Mouse (Mus musculus) T-helper 1 cell (primary cell): Measurements from ENCODE around the gene Wdr70.
"Not testable (repeated sequence)": the region's sequence is repeated elsewhere in the genome, so short reads cannot be mapped to it uniquely, and the experiment has no call there.

Experiments
- in situ Hi-C: fragments of 300-600 bp; cut with MboI, MseI; formaldehyde crosslinking; loops from one replicate; pipeline ENCODE4 v1.15.1; 2025; ENCODE audit warnings: high pct_unique_total_duplicates

Gene Wdr70

DNA sequence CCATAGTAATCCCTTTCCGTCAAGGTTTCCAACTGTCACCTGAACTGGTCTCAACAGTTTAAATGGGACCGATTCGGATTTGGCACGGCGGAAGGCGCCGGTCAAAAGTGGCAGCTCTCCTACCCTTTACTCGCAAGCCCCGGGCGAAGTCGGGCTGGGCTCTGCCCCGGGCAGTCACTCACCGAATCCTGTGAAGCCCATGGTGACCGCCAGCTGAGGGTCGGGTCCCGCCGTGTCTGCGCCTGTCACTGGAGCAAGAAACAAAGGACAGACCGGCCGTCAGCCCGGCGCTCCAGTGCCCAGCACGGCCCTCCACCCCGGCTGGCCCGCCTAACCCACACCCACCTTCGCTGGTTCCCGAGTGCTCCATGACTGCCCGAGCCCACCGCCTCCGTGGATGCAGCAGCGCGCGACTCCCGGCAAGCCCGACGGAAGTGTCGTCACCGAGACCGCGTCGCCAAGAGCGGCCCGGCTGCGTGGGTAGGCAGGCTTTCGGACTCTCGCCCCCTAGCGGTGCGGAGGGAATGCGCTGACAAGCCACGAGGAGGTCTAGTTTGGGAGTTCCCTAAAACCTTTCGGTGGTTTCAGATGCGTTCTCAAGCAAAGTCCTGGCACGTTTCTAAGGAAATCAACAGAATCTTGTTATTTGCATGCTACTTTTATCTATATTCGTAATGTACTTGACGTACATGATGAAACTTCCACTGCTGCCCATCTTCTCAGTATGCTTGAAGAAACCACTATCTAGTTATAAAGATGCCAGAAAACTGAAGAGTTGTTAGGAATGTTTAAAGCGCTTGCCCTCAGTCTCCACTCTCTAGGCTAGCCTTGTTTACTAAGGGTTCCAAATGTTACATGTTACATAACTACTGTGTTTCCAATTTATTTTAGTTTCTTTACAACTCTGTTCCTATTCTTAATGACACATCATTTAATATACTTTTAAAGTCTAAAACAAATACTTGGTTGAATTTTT lies at the start of gene Wdr70:
Gene Wdr70 (minus strand): TSS at position 436 of the 976 bp plus-strand sequence.
- in situ Hi-C loops: no loop called here

DNA sequence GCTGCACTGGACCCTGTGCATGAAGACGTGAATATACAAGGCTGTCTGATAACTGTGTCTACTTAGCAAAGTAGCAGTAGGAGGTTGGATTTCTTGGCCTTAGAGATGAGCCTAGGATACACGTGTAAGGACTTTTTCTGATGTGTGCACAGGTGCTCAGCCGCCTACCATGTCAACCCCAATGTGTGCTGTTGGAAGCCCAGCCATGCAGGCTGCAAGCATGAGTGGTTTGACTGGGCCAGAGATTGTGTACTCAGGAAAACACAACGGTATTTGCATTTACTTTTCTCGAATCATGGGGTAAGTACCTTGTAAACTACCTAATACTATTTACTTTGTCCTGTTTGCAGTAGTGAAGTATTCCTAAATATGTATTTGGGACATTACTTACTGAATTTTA lies 36.6 kb upstream of the Wdr70 start:
- in situ Hi-C loops: no loop called here

DNA sequence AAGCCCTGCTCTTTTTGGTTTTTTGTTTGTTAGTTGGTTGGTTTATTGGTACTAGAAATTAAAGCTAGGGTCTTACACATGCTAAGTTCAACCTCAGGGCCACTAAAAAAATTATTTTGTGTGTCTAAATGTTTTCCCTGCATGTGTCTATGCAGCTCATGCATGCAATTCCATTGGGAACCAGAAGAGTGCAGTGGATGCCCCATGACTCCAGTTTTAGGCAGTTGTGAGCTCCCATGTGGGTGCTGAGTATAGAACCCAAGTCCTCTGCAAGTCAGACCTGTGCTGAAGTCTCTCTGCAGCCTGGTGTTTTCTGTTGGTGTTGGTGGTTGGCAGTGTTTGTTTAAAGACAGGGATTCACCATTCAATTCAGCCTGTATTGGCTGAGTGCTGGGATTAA lies 32.8 kb upstream of the Wdr70 start:
- in situ Hi-C loops: no loop called here

DNA sequence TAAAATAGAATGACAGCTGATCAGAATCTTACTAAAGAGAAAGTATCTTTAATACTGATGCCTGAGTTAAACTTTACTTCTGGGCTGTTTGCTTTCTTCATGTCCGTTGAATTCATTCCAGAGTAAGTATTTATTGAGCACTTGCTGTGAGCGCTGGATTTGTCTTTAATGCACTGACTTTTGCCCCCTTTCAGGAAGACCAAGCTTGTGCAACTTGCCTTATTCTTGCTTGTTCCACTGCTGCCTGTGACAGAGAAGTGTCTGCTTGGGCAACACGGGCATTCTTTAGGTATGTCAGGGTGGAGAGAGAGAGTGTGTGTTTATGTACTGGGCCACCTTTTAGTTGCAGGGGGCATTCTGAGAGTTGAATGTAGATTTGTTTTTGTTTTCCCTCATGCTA lies 32.3 kb upstream of the Wdr70 start:
- in situ Hi-C loops: no loop called here

DNA sequence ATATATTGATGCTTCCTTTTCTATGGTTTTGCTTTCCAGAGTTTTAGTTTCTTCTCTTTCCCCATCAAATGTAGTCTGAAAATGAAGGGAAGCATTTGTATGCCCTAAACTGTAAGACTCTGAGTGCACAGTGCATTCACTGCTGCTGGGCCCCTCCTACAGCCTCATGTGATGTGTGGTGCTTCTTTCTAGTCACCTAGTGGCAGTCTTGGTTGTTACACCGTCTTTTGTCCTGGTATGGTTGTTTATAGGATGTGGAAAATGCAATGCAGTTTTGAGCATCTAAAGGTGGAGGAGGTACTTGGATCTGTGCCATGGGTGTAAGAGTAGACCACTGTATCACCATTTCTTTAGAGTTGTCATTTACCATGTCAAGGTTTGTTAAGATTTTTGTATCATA lies 30.3 kb upstream of the Wdr70 start:
- in situ Hi-C loops: no loop called here

DNA sequence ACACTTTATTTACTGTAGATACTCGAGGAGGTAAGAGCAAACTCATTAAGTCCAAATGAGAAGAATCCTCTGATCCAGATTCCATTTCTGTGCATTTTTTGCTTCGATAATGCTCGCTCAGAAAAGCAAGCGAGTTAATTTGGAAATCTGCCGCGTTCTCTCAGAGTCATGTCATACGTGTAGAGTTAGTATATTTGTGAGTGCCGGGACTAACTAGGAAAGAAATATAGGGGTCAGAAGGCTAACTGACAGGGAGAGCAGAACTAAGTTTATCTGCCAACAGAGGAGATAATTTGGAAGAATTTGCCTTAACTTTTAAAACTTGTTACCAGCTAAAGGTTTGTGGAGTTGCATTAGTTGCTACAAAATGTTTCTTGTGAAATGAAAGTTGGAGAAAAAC lies 10.8 kb upstream of the Wdr70 start:
- in situ Hi-C loops: loop anchor here (5.0 kb wide), 1 partner anchor 53 kb away; no protein-coding TSS in a partner anchor

DNA sequence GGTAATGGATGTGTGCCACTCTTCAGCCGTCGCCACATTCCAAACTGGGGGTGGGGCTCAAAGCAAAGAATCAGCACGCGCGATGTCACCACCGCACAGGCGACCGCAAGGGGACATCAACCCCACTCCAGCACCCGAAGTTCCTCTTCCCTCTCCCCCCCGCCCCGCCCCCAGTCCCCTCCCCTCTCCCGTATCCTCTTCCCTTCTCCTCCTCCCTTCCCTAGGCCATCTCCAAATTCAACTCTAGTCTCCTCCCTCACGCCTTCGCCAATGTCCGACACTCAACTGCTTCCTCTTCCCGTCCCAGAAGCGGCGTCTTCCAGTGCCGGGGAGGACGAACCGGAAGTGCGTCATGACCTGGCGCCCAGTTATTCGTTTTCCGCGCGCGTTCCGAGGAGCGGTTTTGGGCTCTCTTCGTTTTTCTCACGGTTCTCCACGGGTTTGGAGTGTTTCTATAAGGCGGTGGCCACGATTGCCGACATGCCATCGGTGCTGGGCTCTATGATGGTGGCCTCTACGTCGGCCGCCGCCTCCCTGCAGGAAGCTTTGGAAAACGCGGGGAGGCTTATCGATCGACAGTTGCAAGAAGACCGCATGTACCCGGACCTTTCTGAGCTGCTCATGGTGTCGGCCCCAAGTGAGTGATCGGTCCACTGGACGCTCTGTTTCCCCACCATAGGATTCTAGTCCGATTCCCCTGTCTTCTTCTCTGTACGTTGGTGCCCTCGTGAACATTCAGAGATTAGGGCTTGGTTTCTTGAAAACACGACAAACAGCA lies 10.1 kb upstream of the Wdr70 start, which contains the start of gene Nup155:
Gene Nup155 (plus strand): TSS at position 308 of the 778 bp plus-strand sequence.
- in situ Hi-C loops: no loop called here

DNA sequence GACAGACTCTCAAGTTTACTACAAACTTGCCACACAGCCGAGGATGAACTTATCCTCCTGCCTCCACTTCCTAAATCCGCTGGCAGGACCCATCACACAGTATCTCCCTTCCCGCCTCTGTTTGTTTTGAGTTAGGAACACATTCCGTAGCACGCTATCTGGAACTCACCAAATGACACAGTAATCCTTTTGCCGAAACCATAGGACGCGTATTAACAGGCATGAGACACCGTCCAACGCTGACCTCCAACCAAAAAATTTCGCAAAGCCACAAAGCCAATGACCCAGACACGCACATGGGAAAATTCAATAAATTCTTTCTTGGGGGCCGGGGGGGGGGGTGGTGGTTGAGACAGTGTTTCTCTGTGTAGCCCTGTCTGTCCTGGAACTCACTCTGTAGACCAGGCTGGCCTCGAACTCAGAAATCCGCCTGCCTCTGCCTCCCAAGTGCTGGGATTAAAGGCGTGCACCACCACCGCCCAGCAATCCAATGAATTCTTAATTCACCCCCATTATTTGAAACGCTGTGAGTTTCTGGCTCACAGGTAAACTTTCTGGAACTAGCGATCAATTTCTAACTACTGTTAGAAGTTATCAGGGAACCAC lies 9.5 kb upstream of the Wdr70 start:
- in situ Hi-C loops: no loop called here

DNA sequence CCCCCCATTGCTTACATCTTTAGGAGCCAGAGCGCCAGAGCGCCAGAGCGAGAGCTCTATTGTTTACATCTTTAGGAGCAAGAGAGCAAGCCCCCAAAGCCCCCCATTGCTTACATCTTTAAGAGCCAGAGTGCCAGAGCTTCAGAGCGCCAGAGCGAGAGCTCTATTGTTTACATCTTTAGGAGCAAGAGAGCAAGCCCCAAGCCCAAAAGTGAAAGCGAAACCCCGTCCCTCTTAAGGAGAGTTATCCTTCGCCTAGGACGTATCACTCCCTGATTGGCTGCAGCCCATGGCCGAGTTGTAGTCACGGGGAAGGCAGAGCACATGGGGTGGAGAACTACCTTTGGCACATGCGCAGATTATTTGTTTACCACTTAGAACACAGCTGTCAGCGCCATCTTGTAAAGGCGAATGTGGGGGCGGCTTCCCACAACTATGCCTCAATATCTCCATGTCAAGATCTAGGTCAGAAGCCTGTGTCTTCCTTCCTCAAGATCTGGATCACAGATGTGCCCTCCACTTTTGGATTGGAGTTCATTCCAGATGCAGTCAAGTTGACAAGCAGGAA lies 3.0 kb upstream of the Wdr70 start:
- in situ Hi-C loops: not testable (repeated sequence)

DNA sequence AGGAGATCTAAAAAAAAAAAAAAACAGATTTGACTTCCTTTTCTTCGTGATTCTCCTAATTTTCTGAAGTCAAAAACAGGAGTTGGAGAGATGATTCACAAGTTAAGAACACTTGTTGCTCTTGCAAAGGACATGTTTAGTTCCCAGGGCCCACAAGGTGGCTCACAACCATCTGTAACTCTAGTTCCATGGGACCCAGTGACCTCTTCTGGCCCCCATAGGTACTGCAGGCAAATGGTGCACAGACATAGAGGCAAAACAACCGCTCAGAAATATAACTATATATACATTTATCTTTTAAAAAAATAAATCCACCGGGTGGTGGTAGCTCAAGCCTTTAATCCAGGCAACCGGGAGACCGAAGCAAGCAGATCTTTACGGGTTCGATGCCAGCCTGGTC lies 1.2 kb downstream of the Wdr70 start:
- in situ Hi-C loops: no loop called here

DNA sequence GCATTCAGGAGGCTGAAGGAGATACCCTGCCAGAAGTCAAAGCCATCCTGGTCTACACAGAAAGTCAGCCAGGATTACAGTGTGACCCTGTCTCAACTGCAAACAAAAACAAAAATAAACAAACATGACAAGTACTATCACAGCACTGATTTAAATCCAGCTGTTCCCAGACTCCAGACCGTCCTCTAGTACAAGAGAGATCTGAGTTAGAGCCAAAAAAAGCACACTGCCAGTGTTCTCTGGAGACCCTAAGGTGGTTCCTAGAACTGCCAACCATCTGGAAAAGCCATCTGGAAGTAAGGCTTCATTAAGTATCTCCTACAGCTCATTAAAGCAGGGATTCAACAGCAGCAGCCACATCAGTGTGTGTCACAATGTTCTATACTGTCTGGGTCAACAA lies 6.3 kb downstream of the Wdr70 start:
- in situ Hi-C loops: not testable (repeated sequence)

DNA sequence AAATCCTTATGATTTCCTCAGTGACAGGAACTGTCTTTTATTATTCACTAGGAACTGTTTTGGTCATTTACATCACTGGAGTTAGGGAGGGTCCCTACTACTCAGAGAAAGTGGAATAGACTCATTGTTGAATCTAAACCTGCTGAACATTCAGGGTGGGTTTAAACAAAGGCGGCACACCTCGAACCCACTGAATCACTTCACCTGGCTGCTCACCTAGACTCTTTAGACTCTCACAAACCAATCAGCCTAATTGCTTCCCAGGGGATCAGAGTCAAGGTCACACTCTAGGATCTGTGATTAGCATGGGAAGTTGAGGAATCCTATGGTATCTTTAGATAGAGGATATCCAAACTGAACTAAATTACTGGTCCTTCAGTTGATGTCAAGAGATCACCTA lies 8.3 kb downstream of the Wdr70 start:
- in situ Hi-C loops: no loop called here

DNA sequence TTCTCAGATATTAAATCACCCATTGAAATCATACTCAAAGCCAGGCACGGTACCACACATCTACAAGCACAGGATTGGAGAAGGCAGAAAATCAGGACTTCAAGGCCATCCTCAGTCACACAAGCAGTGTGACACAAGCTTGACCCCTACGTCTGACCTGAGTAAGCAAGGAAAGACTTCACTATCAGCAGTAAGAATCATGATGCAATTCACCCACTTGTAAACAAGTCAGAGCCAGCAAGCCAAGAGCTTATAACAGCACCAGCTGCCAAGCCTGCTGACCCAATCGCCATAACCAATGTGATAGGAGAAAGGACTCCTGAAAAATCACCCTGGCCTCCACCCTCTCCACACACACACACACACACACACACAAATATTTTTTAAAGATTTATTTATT lies 10.3 kb downstream of the Wdr70 start:
- in situ Hi-C loops: no loop called here

DNA sequence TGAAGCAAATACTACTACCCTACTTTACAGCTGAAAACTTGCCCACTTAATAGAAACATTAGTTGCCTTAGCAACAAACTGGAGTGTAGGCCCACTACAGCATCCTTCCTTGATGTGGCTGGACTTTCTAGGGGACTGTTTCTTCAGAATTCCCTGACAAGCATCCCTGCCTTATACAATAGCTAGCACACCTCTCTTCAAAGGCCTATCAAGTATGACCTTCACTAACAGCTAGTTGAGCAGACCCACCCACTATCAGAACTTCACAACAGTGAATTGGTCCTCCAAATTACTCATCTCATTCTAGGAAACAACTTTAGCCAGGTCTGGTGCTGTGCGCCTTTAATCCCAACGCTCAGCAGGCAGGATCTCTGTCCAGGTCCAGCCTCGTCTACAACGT lies 11.7 kb downstream of the Wdr70 start:
- in situ Hi-C loops: no loop called here

DNA sequence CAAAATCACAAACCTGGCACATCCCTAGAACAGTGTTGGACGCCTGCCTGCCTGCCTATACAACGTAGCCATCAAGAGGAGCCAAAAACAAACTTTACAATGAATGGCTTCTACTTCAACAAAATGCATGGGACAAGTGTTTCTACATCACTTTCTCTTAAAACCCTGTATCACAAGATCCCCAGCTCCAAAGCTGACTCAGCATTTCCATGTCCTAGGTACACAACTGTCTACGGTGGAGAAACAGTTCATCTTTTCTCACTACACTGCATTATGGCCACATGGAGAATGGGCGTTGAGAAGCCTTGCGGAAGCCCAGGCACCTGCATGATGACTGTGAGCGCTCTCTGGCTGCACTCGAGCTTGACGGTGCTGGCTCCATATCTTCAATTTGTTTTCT lies 16.9 kb downstream of the Wdr70 start:
- in situ Hi-C loops: no loop called here

DNA sequence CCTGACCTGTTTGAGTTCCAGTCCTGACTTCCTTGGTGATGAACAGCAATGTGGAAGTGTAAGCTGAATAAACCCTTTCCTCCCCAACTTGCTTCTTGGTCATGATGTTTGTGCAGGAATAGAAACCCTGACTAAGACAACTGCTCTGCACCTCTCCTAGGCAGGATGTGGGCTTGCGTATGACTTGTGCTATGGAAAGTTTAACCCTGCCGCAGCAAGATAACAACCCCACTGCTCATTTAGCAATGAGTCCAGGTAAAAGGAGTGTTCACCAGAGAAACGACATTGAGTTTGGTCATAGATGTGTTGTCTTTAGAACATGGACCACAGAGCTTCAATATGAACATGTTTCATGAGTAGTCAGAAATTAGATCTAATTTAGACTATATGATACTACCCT lies 25.9 kb downstream of the Wdr70 start:
- in situ Hi-C loops: not testable (repeated sequence)

DNA sequence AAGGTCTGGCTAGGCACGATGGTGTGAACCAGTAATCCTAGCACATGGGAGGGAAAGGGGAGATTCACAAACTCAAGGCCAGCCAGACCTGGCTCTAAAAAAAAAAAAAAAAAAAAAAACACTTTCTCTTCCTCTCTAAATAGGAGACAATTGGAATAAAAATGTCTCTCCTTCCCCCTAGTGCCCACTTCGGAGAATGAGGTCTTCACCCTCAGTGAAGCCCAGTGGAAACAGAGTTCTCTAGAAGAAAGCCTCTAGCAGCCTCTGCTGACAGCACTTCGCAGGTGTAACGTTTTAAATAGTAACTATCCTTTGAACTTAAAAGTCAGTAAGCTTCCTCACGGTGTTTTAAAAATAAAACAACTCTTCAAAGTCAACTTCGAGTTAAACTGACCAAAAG lies 33.8 kb downstream of the Wdr70 start:
- in situ Hi-C loops: no loop called here

DNA sequence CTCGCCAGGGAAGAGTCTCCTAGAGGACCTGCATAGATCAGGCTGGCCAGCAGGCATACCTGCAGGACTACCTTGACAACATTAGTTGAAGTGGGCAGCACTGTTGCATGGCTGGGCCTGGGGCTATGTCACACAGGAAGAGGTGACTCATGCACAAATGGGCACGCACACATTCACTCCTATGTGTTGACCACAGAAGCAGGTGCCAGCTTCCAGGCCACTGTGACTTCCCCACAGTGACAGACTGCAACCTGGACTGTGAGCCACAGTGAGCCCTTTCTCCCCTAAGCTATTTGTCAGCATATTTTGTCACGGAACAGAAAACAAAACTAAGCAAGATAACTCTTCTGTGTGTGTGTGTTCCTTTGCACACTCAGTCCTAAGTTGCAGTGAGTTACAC lies 47.8 kb downstream of the Wdr70 start:
- in situ Hi-C loops: no loop called here

DNA sequence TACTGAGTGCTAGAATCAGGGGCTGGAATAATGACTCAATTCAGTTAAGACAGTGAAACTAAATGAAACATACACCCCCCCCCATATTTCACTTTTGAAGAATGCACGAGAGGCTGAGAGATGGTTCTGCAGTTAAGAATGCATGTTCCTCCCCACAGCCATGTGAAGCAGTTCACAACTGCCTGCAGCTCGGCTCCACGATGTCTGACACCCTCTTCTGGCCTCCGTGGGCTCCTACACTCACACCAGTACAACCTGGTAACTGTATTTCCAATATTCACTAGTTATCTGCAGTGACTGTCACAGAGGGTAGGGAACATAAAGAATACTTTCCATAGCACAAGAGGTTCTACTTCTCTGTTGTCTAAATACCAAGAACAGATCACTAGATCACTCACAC lies 59.2 kb downstream of the Wdr70 start:
- in situ Hi-C loops: no loop called here

DNA sequence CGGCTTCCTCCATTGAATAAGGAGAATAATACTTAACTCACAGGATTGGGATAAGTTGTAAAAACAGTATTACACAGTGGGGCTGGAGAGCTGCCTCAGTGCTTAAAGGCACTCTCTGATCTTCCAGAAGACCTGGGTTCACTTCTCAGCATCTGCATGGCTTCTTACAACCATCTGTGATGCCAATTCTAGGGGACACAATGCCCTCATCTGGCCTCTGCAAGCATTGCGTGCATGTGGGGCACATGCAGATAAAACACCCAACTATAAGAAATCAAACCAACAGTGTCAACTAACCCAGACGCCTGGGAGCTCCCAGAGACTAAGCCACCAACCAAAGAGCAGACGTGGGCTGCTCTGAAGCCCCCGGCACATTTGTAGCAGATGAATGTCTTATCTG lies 60.6 kb downstream of the Wdr70 start:
- in situ Hi-C loops: no loop called here

DNA sequence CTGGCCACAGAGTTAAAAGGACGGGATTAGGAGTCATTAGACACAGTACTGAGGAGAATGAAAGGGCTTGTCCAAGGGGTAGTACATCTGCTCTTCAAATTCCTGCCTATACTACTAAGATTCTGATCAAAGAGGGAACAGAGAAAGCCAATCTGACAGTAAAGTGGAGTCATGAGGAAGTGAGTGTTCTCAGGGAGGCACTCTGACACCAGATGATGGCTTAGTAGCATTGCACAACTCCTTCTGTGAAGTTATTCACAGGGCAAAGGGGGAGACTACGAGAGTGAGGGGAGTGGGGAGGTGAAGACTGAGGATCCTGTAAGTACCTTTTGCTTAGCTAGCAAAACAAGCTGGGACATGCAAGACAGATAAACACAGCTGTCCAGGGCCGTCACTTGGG lies 61.2 kb downstream of the Wdr70 start:
- in situ Hi-C loops: no loop called here

DNA sequence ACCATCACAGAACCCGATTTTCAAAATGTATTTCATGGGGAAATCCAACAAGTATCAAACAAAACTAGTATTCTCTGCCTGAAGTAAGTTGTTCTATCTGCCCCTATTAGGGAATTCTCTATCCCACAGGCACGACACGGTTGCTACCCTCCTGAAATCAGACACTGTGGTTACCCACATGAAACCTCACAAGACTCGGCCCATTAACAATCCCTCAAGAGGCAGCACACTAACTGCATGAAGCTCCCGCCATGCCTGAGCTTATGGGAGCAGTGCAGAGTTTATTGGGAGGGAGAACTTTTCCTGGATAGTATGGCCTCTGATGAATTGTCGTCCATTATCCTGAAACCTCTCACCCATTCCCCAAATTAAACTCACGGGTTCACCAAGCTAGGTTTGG lies 67.8 kb downstream of the Wdr70 start:
- in situ Hi-C loops: loop anchor here (5.0 kb wide), 1 partner anchor 574 kb away; no protein-coding TSS in a partner anchor
